Mouse (Mus musculus) sigmoid colon, adult 10 weeks (tissue): ENCODE results near the gene Parn. TPM values are rescaled to one million over a fixed set of nuclear protein-coding genes. Genes with fewer than 3 reads are reported as not detected.

Source experiments
- polyA plus RNA-seq: library from polyadenylated mRNA; stranded (reverse); fragments of 350-450 nt; fragmentation: Illumina TruSeq; extraction: RNeasy Lipid Tissue Mini Kit (QIAGEN cat#74804); gene quantifications from one replicate; pipeline ENCODE4 v1.2.3, GENCODE M21; 2014; ENCODE audit warnings: low read depth, low replicate concordance

Parn gene
- polyA plus RNA-seq: 27.5 TPM

GRCm38 (mm10) chr16:13667878-13668343, at the start of gene Parn:
Gene Parn (minus strand): TSS chr16:13668170.

DNA sequence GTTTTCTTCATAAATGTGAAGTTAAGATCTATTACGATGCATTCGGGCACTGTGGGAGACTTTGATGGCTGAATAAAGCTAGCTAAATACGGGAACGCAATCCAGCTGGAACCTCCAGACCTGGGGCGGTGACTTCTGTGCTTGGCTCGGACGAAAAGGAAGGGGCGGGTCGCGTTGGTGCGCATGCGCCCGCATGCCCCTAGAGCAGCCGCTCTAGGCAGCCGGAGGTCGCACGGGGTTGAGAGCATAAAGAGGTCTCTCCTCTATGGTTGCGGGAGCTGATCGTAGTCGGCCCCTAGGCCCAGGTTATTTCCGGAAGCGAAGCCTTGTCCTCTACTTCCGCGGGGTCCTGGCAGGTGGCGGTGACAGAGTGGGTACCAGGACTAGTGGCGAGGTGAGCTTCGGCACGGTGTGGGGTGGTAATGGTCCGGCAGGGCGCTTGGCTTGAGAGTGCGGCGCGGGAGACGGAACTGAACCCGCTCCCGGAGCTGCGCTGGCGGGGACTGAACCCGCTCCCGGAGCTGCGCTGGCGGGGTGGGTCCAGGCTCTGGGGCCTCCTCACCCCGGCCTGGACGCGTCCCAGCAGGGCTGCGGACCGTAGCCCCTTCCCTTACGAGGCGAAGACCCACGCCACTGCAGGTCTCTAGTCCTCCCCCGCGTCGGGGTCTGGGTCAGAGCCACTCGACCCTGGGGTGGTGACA, 3.9 kb upstream of the Parn start, which contains the start of the genes Bfar and 3110001I22Rik:
Gene Bfar (plus strand): TSS at position 174 of the 701 bp plus-strand sequence.
Gene 3110001I22Rik (plus strand): TSS at position 245 of the 701 bp plus-strand sequence.

Other genes with a start within 250 kb of the Parn start
- 108 TPM for gene Bfar, start 3.7 kb upstream of the Parn start, polyA plus RNA-seq
- 28.2 TPM for gene 3110001I22Rik, start 3.8 kb upstream of the Parn start, polyA plus RNA-seq
- gene Pla2g10, start 62.8 kb upstream of the Parn start, polyA plus RNA-seq: 27.3 TPM
- 27.5 TPM for gene Rrn3, start 112.5 kb upstream of the Parn start, polyA plus RNA-seq
- gene Ntan1, start 150.7 kb upstream of the Parn start, polyA plus RNA-seq: 68.7 TPM
- gene Pdxdc1, start 235.0 kb upstream of the Parn start, polyA plus RNA-seq: 629 TPM
- gene Mpv17l, start 235.0 kb upstream of the Parn start, polyA plus RNA-seq: 21.9 TPM